Mouse (Mus musculus) heart, embryonic 12.5 days (tissue): Measurements from ENCODE around the gene Matn4. TPM values are rescaled to one million over a fixed set of nuclear protein-coding genes. Genes with fewer than 3 reads are reported as not detected.
"Not testable (repeated sequence)": the region's sequence is repeated elsewhere in the genome, so short reads cannot be mapped to it uniquely, and the experiment has no call there.

ENCODE experiments used
- ATAC-seq: fragments of 200-750 bp; cut with Nextera tagmentation; 2 replicates; pipeline ENCODE4 v1.8.0; 2017; ENCODE audit warnings: moderate TSS enrichment, moderate library complexity; ENCODE audit not compliant: insufficient number of reproducible peaks, low FRiP score
- H3K27ac ChIP-seq: fragments of 300-500 bp; sonication (generic); 2 replicates; pipeline ENCODE4 v1.5.1; 2016; ENCODE audit warnings: mild to moderate bottlenecking, moderate library complexity; ENCODE audit not compliant: poor library complexity, severe bottlenecking
- H3K27me3 ChIP-seq: fragments of 300-500 bp; sonication (generic); replicated peaks from 2 replicates; pipeline ENCODE4 v1.6.1; 2016; ENCODE audit warnings: mild to moderate bottlenecking, moderate library complexity
- H3K36me3 ChIP-seq: fragments of 300-500 bp; sonication (generic); 2 replicates; pipeline ENCODE4 v1.6.1; 2016; ENCODE audit warnings: mild to moderate bottlenecking, moderate library complexity
- H3K4me1 ChIP-seq: fragments of 300-500 bp; sonication (generic); replicated peaks from 2 replicates; pipeline ENCODE4 v1.6.1; 2016; ENCODE audit warnings: mild to moderate bottlenecking
- H3K4me2 ChIP-seq: fragments of 300-500 bp; sonication (generic); 2 replicates; pipeline ENCODE4 v1.6.1; 2016; ENCODE audit warnings: mild to moderate bottlenecking, moderate library complexity
- H3K4me3 ChIP-seq: fragments of 300-500 bp; sonication (generic); 2 replicates; pipeline ENCODE4 v1.5.1; 2016; ENCODE audit warnings: mild to moderate bottlenecking
- H3K9ac ChIP-seq: fragments of 300-500 bp; sonication (generic); 2 replicates; pipeline ENCODE4 v1.6.1; 2016; ENCODE audit warnings: mild to moderate bottlenecking, moderate library complexity
- H3K9me3 ChIP-seq: fragments of 300-500 bp; sonication (generic); replicated peaks from 2 replicates; pipeline ENCODE4 v1.6.1; 2016; ENCODE audit warnings: mild to moderate bottlenecking, moderate library complexity
- WGBS: fragments of 180-500 bp; shearing (Covaris S2); methylation state at CpG from one replicate; pipeline ENCODE4 v1.1.7; 2016; 5-methylcytosine and 5-hydroxymethylcytosine counted together
- microRNA-seq: library from miRNA; unstranded; fragments of <30 nt; microRNA quantifications from one replicate; pipeline ENCODE4, GENCODE M21; 2017
- polyA plus RNA-seq: library from polyadenylated mRNA; unstranded; fragments of >200 nt; fragmentation: Nextera tagmentation; extraction: Ambion mirVana; gene quantifications from 2 replicates; pipeline ENCODE4 v1.2.1, GENCODE M21; 2016

The Matn4 gene
- polyA plus RNA-seq, 1 experiment from 2014 or later = 6.4 TPM

DNA sequence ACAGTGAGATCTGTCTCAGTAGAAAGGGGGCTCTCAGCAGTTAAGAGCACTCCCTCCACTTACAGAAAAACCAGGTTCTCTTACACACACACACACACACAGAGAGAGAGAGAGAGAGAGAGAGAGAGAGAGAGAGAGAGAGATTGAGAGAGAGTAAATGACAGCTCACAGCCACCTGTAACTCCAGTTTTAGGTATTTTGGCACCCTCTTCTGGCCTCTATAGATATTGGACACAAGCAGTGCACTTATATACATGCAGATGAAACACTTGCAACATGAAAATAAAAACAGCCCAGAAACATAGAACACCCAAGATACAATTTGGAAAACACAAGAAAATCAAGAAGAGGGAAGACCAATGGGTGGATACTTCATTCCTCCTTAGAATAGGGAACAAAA lies 57.3 kb downstream of the Matn4 start:
- not testable (repeated sequence) for H3K36me3 ChIP-seq, H3K27me3 ChIP-seq, H3K9me3 ChIP-seq, H3K4me1 ChIP-seq, ATAC-seq, H3K4me3 ChIP-seq, H3K4me2 ChIP-seq, H3K27ac ChIP-seq, H3K9ac ChIP-seq

DNA sequence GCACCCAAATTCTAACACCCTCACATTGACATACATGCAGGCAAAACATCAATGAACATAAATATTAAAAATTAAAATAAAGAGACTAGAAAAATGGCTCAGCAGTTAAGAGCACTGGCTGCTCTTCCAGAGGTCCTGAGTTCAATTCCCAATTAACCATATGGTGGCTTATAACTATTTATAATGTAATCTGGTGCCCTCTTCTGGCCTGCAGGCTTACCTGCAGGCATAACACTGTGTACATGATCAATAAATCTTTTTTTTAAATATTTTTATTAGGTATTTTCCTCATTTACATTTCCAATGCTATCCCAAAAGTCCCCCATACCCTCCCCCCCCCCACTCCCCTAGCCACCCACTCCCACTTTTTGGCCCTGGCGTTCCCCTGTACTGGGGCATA lies 61.2 kb downstream of the Matn4 start:
- H3K4me3 ChIP-seq, H3K4me2 ChIP-seq, H3K27ac ChIP-seq, H3K36me3 ChIP-seq, H3K9ac ChIP-seq, H3K9me3 ChIP-seq, H3K4me1 ChIP-seq, H3K27me3 ChIP-seq, ATAC-seq: not testable (repeated sequence)
- WGBS = 78% methylated on average over 1 of the region's 1 CpGs

Small RNA genes lying within 50 kb of the gene (microRNA-seq; reads per million reads assigned to microRNA genes)
- not detected for gene Mir7678

Other genes starting within 250 kb of the Matn4 start
- gene Kcns1, start 234.0 kb downstream of the Matn4 start, polyA plus RNA-seq = 0.15 and 0.18 TPM in 2 replicates
- gene Wfdc5, start 222.4 kb downstream of the Matn4 start, polyA plus RNA-seq = not detected in 2 replicates
- gene Wfdc12, start 214.6 kb downstream of the Matn4 start, polyA plus RNA-seq = not detected in 2 replicates
- gene Wfdc15a, start 205.0 kb downstream of the Matn4 start, polyA plus RNA-seq = not detected in 2 replicates
- not detected in 2 replicates for gene Wfdc15b, start 183.5 kb downstream of the Matn4 start, polyA plus RNA-seq
- not detected in 2 replicates for gene Svs2, start 166.7 kb downstream of the Matn4 start, polyA plus RNA-seq
- gene Svs3b, start 148.5 kb downstream of the Matn4 start, polyA plus RNA-seq = not detected in 2 replicates
- gene Svs4, start 126.7 kb downstream of the Matn4 start, polyA plus RNA-seq = not detected in 2 replicates
- gene Svs3a, start 115.9 kb downstream of the Matn4 start, polyA plus RNA-seq = not detected in 2 replicates
- not detected in 2 replicates for gene Svs6, start 88.4 kb downstream of the Matn4 start, polyA plus RNA-seq
- not detected in 2 replicates for gene Svs5, start 72.4 kb downstream of the Matn4 start, polyA plus RNA-seq
- gene Slpi, start 16.1 kb downstream of the Matn4 start, polyA plus RNA-seq = 0.44 and 1.2 TPM in 2 replicates
- 0.19 and 0.28 TPM in 2 replicates for gene Rbpjl, start 2.0 kb downstream of the Matn4 start, polyA plus RNA-seq
- 40.1 and 40.6 TPM in 2 replicates for gene Sdc4, start 38.7 kb upstream of the Matn4 start, polyA plus RNA-seq
- 36.4 and 40.3 TPM in 2 replicates for gene Sys1, start 51.8 kb upstream of the Matn4 start, polyA plus RNA-seq
- gene Gm20458, start 55.8 kb upstream of the Matn4 start, polyA plus RNA-seq = 11.8 and 16.9 TPM in 2 replicates
- 0.19 TPM in 1 of 2 replicates, not detected in the other for gene Trp53tg5, start 68.6 kb upstream of the Matn4 start, polyA plus RNA-seq
- gene Dbndd2, start 80.9 kb upstream of the Matn4 start, polyA plus RNA-seq = 7.3 and 11.3 TPM in 2 replicates
- 53.4 and 54.3 TPM in 2 replicates for gene Pigt, start 92.4 kb upstream of the Matn4 start, polyA plus RNA-seq
- gene Wfdc2, start 157.3 kb upstream of the Matn4 start, polyA plus RNA-seq = 3.1 and 3.3 TPM in 2 replicates
- not detected in 2 replicates for gene Spint3, start 168.3 kb upstream of the Matn4 start, polyA plus RNA-seq
- 0.29 and 0.32 TPM in 2 replicates for gene Wfdc6a, start 180.3 kb upstream of the Matn4 start, polyA plus RNA-seq
- not detected in 2 replicates for gene Eppin, start 188.4 kb upstream of the Matn4 start, polyA plus RNA-seq
- gene Wfdc6b, start 208.4 kb upstream of the Matn4 start, polyA plus RNA-seq = not detected in 2 replicates
- gene Wfdc8, start 208.5 kb upstream of the Matn4 start, polyA plus RNA-seq = not detected in 2 replicates
- not detected in 2 replicates for gene Wfdc16, start 233.6 kb upstream of the Matn4 start, polyA plus RNA-seq